Mouse (Mus musculus): ENCODE data around the gene Itga11. TPM values are rescaled to one million over a fixed set of nuclear protein-coding genes. Genes with fewer than 3 reads are reported as not detected.
"Not testable (repeated sequence)": the region's sequence is repeated elsewhere in the genome, so short reads cannot be mapped to it uniquely, and the experiment has no call there.

The Itga11 gene
- total RNA-seq, 2 experiments from 2014 or later, result 3.8 to 3.9 TPM

- no peak for DNase-seq
Observed at GRCm38 (mm10) chr9:62819494-62819893, 141.9 kb downstream of the Itga11 start.

- not testable (repeated sequence) for DNase-seq
Observed at GRCm38 (mm10) chr9:62819910-62820309, 142.3 kb downstream of the Itga11 start.

- no peak for DNase-seq
Observed at GRCm38 (mm10) chr9:62820829-62821228, 143.2 kb downstream of the Itga11 start.

GRCm38 (mm10) chr9:62821811-62822210 is 144.2 kb downstream of the Itga11 start:
- DNase-seq, result no peak

- no peak for DNase-seq
Observed at GRCm38 (mm10) chr9:62825791-62826393, 148.3 kb downstream of the Itga11 start.

- no peak for DNase-seq
Observed at GRCm38 (mm10) chr9:62826456-62826855, 148.8 kb downstream of the Itga11 start.

- peak in 1 of 2 experiments; percentile 10 for DNase-seq
Observed at GRCm38 (mm10) chr9:62827939-62828652, 150.5 kb downstream of the Itga11 start.

GRCm38 (mm10) chr9:62828662-62829086 is 151.0 kb downstream of the Itga11 start:
- peak; percentile 93 for DNase-seq

- DNase-seq, result no peak
Observed at GRCm38 (mm10) chr9:62829877-62830276, 152.3 kb downstream of the Itga11 start.

Other genes with a start within 250 kb of the Itga11 start
- gene Coro2b, start 140.8 kb upstream of the Itga11 start, total RNA-seq (2021), result 100 to 1,000 TPM; 238 TPM
- 100 to 1,000 TPM in 1 of 2 experiments, 10 to 100 TPM in 1; 98.4 to 102 TPM for gene Fem1b, start 134.1 kb downstream of the Itga11 start, total RNA-seq (2021)
- gene Cln6, start 161.0 kb downstream of the Itga11 start, total RNA-seq (2021), result 10 to 100 TPM in 1 of 2 experiments, 1 to 10 TPM in 1; 9.2 to 10.3 TPM
- 1 to 10 TPM; 1.1 to 2.5 TPM for gene Calml4, start 180.3 kb downstream of the Itga11 start, total RNA-seq (2021)